In genomic region chr6:116009426-116009825, GRCm38 (mm10) we compare ENCODE assay signal across 13 mouse cellular contexts. TPM values are rescaled to one million over a fixed set of nuclear protein-coding genes. Genes with fewer than 3 reads are reported as not detected.
DNase-seq lines count a peak whose midpoint lies in the region; ATAC-seq and TF ChIP-seq lines count a peak whose summit lies in the region.
"Had no signal": no experiment of that assay in that cellular context is flagged by ENCODE, and none has a peak within 500 bp of the region (broad histone marks: within the 10 kb centered on the region; RNA-seq: fewer than 3 reads in every experiment).

No protein-coding gene starts in this region.

- TF ChIP-seq POLR2A in lung, adult 2 months (IDR thresholded peaks at IDR 0.05; ENCODE audit: borderline replicate concordance, extremely low read depth, low read depth, low read length): no peak

- no peak overlapping the region for H3K27ac ChIP-seq in intestine, embryonic 16.5 days (ENCODE audit: low read length)
- H3K27ac ChIP-seq: embryonic facial prominence, embryonic 12.5 days had no signal

- DNase-seq in adrenal gland, adult 2 months: peak; percentile 75
- DNase-seq in adrenal gland, postnatal 4 days (ENCODE audit: low spot score in 2 of 2): no peak
- peak; percentile 24 for DNase-seq in lung, adult 2 months
- DNase-seq in lung, postnatal 14 days: no peak
- DNase-seq in lung, postnatal 10 days: peak; percentile 67
- no peak for DNase-seq in right cerebral cortex, postnatal 14 days
- DNase-seq in frontal cortex, postnatal 36 days (ENCODE audit: low spot score in 2 of 2): no peak
- DNase-seq: B cell, adult 2 months; heart, postnatal 14 days had no signal

- H3K9ac ChIP-seq in intestine, embryonic 16.5 days (ENCODE audit: low read depth, low read length): no peak overlapping the region
- H3K9ac ChIP-seq: embryonic facial prominence, embryonic 12.5 days had no signal

- H3K4me2 ChIP-seq in intestine, embryonic 16.5 days (ENCODE audit: low read depth, low read length): no peak overlapping the region
- H3K4me2 ChIP-seq: embryonic facial prominence, embryonic 12.5 days had no signal

- TF ChIP-seq CTCF in lung, adult 2 months (IDR thresholded peaks at IDR 0.05; ENCODE audit: insufficient read depth, low read length): no peak

- H3K27me3 ChIP-seq in intestine, embryonic 16.5 days (replicated peaks; ENCODE audit: control insufficient read depth, insufficient read depth, low read length): no peaks in the 10 kb centered on the region
- H3K27me3 ChIP-seq: embryonic facial prominence, embryonic 12.5 days; Patski had no signal

- H3K9me3 ChIP-seq in intestine, embryonic 16.5 days (ENCODE audit: control insufficient read depth, low read length): no peaks in the 10 kb centered on the region
- H3K9me3 ChIP-seq: embryonic facial prominence, embryonic 12.5 days had no signal

- peaks cover 23% of the 10 kb centered on the region for H3K4me1 ChIP-seq in lung, adult 2 months (ENCODE audit: control insufficient read depth, insufficient read depth, low read length)
- peaks cover 7% of the 10 kb centered on the region; the same call in 1 of the 2 replicates for H3K4me1 ChIP-seq in intestine, embryonic 16.5 days (ENCODE audit: control insufficient read depth, insufficient read depth, low read length)

- WGBS in lung, adult 2 months: 37% methylated on average over 12 of the region's 12 CpGs
- WGBS in intestine, embryonic 16.5 days: 48% methylated on average over 12 of the region's 12 CpGs

- no peak overlapping the region for H3K4me3 ChIP-seq in lung, adult 2 months (replicated peaks; ENCODE audit: extremely low read depth, low read depth, low read length)
- H3K4me3 ChIP-seq in intestine, embryonic 16.5 days (ENCODE audit: low read length): no peak overlapping the region
- H3K4me3 ChIP-seq: embryonic facial prominence, embryonic 12.5 days had no signal

- ATAC-seq in intestine, embryonic 16.5 days: peak; percentile 30; the same call in 1 of the 2 replicates
- ATAC-seq: forebrain, embryonic 16.5 days; Patski had no signal

- no peaks in the 10 kb centered on the region for H3K36me3 ChIP-seq in intestine, embryonic 16.5 days (ENCODE audit: control insufficient read depth, insufficient read depth, low read length)
- H3K36me3 ChIP-seq: embryonic facial prominence, embryonic 12.5 days had no signal

RNA-seq across cellular contexts. Expression of gene Plxnd1, which starts 14.6 kb away (rescaled TPM):
- total RNA-seq in adrenal gland, adult 2 months (2021): 100 to 1,000 TPM; 168 to 181 TPM
- polyA plus RNA-seq in adrenal gland, adult 2 months (2012; rRNA removed): 279 and 288 TPM in 2 replicates
- 100 to 1,000 TPM; 237 to 271 TPM for total RNA-seq in adrenal gland, postnatal 4 days (2021)
- polyA plus RNA-seq in lung, adult 2 months (2012; rRNA removed): 146 and 185 TPM in 2 replicates
- 18.7 and 19.3 TPM in 2 replicates for polyA plus RNA-seq in intestine, embryonic 16.5 days (2015; fragmentation: Nextera tagmentation; extraction: Ambion mirVana)

Comparison
In these comparisons a context has a peak if more than half of its experiments do, and no peak if none do; other contexts are left out.
1. DNase-seq: peak in adrenal gland, adult 2 months (single experiment), lung, adult 2 months (single experiment) and lung, postnatal 10 days (single experiment); none in adrenal gland, postnatal 4 days (0 of 2), lung, postnatal 14 days (single experiment), right cerebral cortex, postnatal 14 days (single experiment) and frontal cortex, postnatal 36 days (0 of 2).